Mouse (Mus musculus) layer of hippocampus, adult 18-20 months (tissue): ENCODE measurements at regions not wholly inside any gene's neighbourhood (a gene's known extent, or its start where the extent isn't known, plus 50 kb on each side); places are given as distances from the start of the nearest gene placed in this dataset.

Source experiments
- DNase-seq, 2 experiments: peaks; one replicate each; pipeline ENCODE4 v3.0.0; 2022; ENCODE audit warnings: low spot score in 2 of 2

DNA sequence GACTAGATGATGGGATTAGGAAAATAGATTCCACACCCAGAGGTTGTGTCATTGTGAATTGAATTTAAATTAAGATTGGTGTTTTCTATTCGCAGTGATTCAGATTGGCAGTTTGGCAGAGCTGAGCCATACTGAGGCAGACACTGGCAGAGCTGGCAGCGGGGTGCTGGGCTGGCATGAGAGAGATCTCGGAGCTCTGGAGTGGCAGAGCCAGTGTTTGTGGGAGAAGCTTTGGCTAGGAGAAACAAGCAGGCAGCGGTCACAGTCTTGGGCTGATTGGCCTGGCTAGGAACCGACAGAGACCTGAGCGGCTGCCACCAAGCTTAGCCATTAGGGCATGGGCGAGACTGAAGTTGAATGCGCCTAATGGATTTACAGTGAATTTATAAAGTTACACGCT is 1240.3 kb upstream of the Crim1 start:
- peak in 1 of 2 experiments; percentile 1 for DNase-seq
